Mouse (Mus musculus) cerebellum, adult 9-11 months (tissue): Measurements from ENCODE around the gene Ctcf.
A peak's percentile ranks its signal among the peaks of the same experiment; 100 is the strongest.

Experiments
- DNase-seq: peaks from one replicate; pipeline ENCODE4 v3.0.0; 2022

Gene Ctcf

DNA sequence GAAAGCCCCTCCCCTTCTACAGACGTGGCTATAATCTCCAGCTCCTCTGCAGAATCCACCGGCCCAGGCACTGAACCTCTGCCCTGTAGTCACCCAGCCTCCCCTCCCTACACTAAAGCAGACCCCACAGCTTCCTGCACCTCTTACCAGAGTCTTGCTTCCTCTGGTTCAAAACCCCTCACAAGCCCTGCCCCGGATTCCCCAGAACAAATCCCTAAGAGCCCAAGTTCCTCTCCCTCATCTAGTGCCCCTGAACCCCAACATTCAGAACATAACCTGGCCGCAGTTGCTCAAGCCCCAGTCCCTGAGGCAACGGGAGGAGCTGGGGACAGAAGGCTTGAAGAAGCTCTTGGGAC, 18.1 kb upstream of the Ctcf start:
- DNase-seq = no peak

DNA sequence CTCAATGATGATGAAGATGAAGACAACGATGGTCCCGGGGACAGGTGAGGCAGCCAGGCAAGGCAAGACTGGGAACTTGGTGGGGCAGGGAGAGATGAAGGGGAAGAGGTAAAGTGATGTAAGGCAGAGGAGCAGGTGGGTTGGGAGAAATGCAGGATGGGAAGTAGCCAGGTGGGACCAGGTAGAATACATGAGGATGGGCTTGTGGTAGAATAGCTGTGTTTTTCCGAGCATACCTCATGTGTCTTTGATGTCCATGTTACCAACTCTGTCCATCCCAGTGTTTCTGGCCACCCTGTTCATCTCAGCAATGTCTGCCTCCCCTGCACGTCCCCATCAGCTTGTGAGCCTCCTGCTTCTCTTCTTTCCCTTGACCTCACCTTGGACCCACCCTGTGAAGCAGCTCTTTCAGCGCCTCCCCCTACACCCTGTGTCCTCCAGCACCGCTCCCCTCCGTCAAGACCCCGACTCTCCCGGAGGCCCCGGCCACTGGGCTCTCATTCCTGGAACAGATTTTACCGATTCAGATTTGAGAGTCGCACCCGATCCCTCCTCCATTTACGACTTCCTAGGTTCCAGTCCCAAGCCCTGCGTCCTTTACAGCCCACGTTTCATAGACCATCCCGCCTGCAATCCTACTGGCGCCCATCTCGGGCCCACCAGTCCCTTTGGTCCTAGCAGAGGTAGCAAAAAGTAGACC, 17.3 kb upstream of the Ctcf start:
- DNase-seq = no peak

DNA sequence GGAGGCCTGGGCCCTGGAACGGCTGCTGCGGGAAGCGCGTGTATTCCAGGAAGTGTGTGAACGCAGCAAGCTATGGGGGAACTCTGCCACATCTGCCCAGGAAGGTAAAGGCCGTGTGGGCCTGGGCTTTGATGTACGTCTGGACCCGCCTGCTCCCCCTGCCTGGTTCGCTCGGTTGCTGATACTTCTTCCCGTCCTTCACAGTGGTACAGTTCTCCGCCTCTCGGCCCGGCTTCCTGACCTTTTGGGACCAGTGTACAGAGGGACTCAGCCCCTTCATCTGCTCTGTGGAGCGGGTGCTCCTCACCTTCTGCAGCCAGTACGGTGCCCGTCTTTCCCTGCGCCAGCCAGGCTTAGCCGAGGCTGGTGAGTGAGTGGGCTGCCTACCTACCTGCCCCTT, 16.2 kb upstream of the Ctcf start:
- DNase-seq = no peak

DNA sequence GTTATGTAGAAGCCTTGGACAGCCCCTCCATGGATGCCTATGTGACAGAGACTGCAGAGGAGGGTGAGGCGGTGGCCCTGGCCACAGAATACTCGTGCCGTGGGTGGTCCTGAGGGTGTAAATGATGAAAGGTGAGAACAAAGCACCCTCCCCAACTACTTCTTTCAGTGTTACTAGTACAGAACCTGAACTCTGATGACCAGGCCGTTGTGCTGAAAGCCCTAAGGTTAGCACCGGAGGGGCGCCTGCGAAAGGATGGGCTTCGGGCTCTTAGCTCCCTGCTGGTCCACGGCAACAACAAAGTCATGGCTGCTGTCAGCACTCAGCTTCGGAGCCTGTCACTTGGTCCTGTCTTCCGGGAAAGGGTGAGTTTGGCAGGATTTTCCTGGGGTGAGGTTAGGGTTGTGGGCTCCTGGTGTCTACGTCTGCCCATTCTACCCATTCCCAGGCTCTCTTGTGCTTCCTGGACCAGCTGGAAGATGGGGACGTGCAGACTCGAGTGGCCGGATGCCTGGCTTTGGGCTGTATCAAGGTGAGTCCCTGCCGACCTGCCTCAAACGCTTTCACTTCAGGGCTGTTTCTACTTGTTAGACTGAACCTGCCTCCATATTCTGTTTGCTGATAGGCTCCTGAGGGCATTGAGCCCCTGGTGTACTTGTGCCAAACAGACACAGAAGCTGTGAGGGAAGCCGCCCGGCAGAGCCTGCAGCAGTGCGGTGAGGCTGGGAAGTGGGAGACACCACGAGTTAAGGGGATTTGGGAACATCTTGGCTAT, 15.2 kb upstream of the Ctcf start:
- DNase-seq = no peak

DNA sequence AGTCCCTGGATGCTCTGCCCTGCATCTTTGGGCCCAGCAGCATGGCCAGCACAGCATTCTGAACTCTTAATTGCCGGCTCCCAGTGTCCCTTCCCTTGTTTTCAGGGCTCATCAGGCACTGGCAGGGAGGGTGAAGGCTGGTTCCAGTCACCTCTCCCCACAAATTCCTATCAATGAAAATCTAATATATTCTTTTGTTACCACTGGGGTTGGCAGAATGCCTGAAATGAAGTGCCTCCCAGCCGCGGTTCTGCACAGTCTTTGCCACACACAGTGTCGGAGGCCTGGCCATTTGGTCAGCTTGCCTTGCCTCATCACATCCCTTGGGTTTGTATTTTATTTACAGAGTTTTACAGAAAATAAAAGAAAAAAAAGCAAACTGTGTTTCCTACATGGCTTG, 14.5 kb upstream of the Ctcf start:
- DNase-seq = no peak

DNA sequence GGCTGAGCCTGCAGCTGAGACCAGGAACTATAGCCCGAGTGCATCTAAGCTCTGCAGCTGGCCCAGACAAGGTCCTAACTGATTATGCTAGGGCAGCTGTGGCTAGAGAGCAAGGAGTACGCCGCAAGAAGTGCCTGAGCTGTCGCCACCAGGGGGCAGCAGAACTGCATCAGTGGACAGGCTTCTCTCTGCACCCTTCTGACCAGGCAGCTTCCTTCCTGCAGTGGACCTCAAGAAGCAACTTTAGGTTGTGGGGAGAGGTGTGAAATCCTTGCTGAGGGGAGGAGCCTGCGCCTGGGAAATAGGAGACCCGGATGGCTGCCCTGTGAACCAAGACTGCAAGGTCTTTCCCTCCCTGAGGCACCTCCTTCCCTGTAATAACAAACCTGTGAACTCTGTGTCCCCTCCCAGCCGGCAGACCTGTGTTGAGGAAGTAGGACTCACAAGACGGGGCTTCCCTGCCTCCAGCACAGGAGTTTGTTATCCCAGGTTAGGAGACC, 13.9 kb upstream of the Ctcf start:
- DNase-seq = peak; percentile 89

DNA sequence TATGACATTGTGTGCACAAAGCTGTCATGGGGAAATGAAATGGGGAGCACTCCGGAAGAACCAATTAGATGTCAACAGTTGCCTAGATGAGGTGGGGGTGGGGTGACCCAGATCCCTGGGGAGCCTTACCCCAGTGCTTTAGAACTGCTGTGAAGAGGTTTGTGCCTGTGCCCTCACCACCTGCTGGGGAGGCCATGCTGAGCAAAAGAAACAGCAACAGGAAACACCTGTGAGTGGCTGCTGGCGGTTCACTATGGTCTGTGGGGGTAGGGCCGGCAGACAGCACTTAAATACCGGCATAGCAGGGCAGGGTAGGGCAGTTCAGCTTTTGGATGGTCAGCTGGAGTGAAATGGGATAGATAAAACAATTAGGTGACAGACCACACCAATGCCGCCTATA, 13.2 kb upstream of the Ctcf start:
- no peak for DNase-seq

DNA sequence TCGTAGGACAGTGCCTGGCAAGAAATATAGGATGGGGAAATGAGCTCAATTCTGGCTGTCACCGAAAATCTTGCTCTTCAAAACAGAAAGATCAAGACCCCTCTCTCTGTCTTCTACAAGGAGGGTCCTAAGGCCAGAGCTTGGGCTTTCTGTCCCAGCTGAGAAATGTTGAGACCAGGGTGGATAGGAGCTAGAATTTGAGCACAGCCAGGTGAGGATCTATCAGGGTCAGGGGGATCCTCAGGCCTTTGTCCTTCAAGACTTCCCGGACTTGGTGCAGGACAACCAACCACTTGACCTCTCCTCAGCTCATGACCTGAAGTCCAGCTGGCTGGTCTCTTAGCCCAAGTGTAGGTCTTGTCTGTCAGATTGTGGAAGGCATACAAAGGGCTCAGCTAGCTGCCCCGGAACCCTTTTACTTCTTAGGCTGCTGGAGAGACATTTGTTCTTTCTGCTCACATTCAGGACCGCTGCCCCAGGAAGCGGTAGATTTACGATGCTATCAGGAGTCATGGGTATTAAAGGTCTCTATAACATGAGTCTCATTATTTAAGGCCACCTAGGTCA, 12.6 kb upstream of the Ctcf start:
- DNase-seq = no peak

DNA sequence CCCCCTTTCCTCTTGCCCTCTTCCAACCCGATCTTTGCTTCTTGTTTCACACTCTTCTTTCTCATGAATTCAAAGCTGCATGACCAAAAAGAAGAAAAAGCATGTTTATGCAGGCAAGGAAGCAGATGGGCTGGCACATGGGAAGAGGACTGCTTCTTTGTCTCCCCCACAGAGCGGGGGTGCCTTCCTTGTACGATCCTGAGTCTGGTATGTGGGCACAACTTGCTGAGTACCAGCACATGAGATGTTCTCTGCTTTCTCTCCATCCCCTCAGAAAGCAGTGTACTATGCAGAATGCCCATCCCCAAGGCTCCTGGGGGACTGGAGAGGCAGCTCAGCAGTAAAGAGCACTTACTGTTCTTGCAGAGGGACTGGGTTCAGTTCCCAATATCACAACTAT, 12.0 kb upstream of the Ctcf start:
- no peak for DNase-seq

DNA sequence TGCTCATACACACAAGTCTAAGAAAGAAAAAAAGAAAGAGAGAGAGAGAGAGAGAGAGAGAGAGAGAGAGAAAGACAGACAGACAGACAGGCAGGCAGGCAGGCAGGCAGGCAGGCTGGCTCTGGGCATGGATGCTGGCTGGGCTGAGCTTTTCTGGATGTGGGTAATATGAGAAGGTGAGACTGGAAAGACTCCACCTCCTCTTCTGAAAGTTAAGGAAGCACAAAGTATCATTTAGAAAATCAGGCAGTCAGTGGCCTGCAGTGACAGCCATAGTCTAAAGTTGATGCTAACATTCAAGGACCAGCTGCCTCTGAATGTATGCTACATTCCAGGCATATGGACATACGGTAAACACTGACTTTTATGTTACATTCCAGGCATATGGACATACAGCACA, 11.5 kb upstream of the Ctcf start:
- no peak for DNase-seq

DNA sequence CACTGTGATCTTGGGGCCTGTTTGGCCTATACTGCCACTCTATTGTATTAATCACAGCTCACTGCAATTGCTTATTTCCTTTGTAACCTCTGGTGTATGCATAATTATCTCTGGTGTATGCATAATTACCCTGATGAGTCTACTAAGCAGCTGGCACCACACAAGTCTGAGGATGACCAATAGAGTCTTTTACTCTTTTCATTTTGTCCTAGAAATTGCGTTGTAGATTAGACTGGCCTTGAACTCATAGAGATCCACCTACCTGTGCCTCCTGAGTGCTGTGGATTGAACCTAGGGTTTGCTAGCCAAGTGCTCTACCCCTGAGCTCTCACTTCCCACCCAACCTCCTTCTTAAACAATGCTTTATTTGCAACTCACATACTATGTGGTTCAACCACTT, 10.3 kb upstream of the Ctcf start:
- DNase-seq = no peak

DNA sequence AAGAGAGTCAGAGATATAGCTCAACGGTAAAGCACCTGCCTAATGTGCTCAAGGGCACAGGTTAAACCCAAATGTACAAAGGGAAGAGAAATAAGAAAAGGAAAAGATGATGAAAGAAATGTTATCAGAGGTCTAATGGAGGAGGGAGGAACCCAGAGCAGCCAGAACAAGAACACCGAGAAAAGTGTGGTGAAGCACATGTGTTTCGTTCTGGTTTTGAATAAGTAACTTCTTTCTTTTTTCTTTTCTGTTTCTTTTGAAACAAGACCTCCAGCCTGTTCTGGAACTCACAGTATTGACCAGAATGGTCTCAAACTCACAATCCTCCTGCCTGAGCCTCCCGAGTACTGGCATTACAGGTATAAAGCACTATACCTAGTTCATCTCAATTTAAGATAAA, 7.0 kb upstream of the Ctcf start:
- DNase-seq = no peak

DNA sequence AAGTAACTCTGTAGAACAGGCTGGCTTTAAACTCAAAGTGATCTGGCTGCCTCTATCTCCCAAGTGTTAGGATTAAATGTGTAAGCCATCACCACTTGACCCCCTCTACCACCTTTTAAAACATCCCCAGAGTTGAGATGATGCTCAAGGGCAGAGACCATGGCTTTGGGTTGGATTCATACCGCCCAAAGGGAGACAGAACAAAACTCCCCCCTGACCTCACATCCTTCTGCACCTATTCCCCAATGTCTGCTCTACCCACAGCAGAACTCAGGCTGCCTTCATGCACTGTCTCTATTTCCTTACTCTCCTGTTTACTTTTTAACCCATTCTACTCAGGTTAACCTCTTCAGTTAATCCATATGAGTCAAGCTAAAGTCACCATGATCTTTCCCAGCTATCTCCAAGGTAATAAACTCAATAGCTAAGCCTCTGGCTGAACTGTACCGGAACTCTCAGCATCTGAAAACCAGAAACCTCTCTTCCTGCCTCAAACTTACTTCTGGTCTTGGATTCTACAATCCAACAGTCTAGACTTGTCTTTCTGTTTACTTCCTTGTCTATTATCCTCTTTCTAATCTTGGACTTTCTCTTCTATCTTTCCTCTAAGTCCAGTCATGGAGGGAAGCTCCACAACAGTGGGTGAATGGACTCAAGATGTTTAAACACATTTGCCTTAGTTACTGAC, 1.5 kb upstream of the Ctcf start:
- DNase-seq = no peak

DNA sequence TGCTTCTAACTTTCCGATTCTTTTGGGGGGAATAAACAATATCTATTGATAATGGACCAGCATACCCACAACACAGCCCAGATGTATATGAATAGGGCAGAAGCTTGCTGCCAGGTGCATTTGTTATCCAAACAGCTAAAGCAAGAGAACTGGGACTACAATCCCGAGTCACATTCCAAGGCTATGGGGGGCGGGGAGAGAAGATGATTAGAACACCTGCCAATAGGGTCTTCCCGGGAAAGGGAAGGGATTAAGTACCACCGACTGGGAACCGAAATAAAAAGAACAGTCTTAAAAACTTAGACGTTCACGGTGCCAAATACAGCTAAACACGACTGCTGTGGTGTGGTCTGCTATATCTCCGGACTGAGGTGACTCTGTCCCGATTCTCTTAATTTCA, 887 bp upstream of the Ctcf start:
- peak; percentile 69 for DNase-seq

DNA sequence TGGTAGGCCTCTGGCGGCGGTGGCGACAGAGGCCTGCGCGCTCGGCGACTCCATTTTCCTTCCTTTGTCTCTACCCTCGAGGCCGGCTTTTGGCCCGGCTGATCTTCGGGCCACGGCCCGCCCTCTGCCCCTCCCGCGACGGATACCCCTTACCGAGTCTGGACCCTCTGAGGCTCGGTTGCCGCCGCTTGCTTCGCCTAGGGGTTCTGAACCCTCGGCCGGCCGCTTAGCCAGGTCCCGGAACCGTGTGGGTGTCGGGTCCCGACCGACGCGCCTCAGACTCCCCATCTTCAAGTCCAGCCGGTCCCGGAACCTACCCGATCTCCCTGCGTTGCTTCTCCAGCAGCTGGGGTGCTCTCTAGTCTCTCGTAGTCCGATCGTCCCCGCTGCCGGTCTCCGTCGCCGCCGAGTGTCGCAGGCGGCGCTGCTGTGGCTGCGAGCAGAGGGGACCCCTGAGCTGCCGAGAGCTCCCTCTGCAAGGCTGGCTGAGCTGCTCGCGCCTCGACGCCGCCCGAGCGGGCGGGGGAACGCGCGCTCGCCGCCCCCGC, 669 bp downstream of the Ctcf start, which contains the start of gene Agrp:
Gene Agrp, minus strand, starts transcription at position 431 of the 548 bp plus-strand sequence.
- DNase-seq = no peak

DNA sequence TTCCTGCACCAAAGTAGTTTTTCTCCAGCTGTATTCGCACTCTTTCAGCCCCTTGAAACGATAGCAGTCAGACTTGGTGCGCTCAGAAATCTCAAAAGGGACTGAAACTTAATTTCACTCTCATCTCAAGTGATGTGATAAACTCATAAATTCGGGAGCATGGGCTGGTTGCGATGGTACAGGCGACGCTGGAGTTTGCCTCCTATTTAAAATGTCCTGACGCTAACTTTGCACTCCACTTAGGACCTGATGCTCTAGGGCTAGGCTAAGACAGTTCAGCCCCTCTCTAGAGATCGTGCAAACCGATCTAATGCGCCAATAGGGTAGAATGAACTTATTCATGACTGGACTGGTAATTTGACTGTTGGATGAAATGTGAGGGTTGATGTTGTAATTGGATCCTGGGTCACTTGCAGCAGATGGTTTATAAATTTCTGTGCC, 1.3 kb downstream of the Ctcf start:
- peak; percentile 31 for DNase-seq

DNA sequence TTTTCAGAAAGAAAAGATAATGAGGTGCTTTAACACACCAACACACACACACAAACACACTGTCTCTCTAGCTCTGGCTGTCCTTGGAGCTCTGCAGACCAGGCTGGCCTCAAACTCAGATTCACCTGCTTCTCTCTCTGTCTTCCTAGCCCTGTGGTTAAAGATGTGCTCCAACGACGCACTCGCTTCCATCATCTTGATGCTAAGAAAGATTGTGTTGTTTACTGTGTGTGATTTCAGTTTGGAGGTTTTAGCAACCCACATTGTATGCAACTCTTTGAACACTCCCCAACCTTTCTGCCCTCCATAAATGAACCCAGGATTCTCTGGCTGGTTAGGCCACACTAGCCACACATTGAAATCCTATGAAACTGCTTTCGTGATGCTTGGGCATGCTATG, 2.1 kb downstream of the Ctcf start:
- no peak for DNase-seq

DNA sequence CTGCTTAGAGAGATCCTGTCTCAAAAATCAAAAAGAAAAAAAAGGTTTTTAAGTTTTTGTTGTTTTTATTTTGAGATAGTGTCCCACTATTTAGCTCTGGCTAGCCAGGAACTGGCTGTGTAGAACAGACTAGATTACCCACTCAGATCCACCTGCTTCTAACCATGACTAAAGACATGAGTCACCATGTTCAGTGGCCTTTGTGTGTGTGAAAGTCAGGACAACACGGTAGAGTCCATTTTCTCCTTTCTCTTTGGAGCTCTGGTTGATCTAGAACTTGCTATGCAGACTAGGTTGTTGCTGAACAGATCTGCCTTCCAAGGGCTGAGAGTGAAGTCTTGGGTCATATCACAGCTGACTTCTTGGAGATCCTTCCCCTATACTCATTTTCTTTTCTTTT, 3.5 kb downstream of the Ctcf start:
- DNase-seq = no peak

DNA sequence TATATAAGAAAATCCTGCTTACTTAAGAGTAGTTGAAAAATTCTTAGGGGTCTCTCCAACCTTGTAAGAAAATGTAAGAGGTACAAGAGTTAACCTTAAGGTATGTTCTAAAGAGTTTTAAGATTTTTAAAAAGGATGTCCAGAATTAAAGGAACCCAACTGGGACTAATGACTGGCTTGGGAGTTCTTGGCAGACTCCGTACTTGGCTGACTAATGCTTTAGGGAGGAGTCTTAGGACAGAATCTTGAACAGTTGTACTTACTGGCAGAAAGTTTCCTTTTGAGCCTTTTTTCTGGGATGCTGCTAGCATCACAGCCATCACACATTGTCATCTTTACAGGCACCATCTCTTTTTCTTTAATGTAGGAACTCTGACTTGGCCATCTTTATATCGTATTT, 4.1 kb downstream of the Ctcf start:
- no peak for DNase-seq

DNA sequence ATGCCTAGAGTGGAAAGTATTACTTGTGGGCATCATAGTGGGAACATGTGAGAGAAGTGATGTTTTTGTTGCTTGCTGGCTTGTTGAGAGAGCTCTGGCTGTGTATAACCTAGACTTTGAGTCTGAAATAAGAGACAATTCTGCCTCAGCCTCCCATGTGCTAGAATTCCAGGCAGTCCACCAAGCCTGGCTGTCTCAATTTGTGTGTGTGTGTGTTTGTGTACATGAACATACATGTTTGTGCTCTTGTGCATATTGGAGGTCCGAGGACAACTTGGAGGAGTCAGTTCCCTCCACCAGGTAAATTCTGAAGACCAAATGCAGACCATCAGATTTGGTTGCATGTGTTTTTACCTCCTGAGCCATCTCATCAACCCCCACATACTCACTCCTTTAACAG, 8.8 kb downstream of the Ctcf start:
- no peak for DNase-seq

DNA sequence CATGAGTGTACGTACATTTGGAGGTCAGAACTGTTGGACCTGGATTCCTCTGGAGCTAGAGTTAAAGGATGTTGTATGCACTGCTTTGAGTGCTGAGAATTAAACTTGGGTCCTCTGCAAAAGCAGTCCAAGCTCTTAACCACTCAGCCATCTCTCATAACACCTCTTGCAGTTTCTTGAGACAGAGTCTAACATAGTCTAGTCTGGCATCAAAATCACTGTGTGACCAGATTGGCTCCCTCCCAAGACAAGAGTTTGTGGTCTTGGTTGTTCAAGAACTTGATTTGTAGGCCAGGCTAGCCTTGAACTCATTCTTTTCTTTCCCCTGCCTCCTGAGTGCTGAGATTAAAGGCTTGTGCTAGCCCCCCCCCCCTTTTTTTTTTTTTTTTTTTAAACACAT, 12.6 kb downstream of the Ctcf start:
- no peak for DNase-seq

DNA sequence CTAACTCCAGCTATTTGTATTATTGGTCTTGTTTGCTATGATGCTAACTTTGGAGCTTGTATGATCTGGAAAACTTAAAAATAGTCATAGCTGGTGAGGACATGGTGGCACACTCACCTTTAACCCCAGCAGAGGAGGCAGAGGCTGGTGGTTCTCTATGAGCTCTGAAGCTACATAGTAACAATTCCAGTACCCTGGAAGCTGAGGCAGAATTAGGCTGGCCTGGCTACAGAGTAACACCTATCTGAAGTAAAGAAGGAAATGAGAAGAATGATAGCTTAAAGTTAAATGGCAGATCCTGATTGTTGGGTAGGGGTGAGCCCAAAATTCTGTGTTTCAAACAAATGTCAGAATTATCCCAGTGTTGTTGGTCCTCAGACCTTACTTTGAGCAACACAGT, 21.3 kb downstream of the Ctcf start:
- no peak for DNase-seq

DNA sequence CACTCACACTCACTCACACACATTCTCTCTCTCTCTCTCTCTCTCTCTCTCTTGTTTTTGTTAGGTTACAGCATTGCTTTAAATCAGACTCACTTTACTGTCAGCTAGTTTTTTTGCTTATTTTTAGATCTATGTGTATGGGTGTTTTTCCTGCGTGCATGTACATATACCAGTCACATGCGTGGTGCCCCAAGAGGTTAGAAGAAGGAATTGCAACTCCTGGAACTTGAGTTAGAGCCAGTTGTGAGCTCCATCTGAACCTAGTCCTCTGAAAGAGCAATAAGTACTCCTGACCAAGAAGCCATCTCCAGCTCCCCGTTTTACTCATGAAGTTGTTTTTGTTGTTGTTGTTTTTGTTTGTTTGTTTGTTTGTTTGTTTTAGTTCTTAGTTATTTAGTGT, 24.8 kb downstream of the Ctcf start:
- no peak for DNase-seq
